Mouse (Mus musculus) heart, embryonic 15.5 days (tissue): ENCODE results near the gene Fam217b. TPM values are rescaled to one million over a fixed set of nuclear protein-coding genes. Genes with fewer than 3 reads are reported as not detected.

Experiments used
- ATAC-seq: fragments of 200-750 bp; cut with Nextera tagmentation; replicated peaks from 2 replicates; pipeline ENCODE4 v1.8.0; 2017; ENCODE audit warnings: low read depth, moderate TSS enrichment; ENCODE audit not compliant: insufficient number of reproducible peaks, insufficient read depth, low FRiP score
- H3K27ac ChIP-seq: fragments of 300-500 bp; sonication (generic); 2 replicates; pipeline ENCODE4 v1.5.1; 2015; ENCODE audit warnings: mild to moderate bottlenecking, inconsistent platforms
- H3K27me3 ChIP-seq: fragments of 300-500 bp; sonication (generic); 2 replicates; pipeline ENCODE4 v1.6.1; 2015; ENCODE audit warnings: inconsistent platforms
- H3K36me3 ChIP-seq: fragments of 300-500 bp; sonication (generic); 2 replicates; pipeline ENCODE4 v1.6.1; 2015; ENCODE audit warnings: mild to moderate bottlenecking, inconsistent platforms
- H3K4me1 ChIP-seq: fragments of 300-500 bp; sonication (generic); replicated peaks from 2 replicates; pipeline ENCODE4 v1.6.1; 2015; ENCODE audit warnings: inconsistent platforms
- H3K4me2 ChIP-seq: fragments of 300-500 bp; sonication (generic); 2 replicates; pipeline ENCODE4 v1.6.1; 2015; ENCODE audit warnings: inconsistent platforms, mild to moderate bottlenecking, moderate library complexity
- H3K4me3 ChIP-seq: fragments of 300-500 bp; sonication (generic); 2 replicates; pipeline ENCODE4 v1.5.1; 2015; ENCODE audit warnings: mild to moderate bottlenecking, inconsistent platforms
- H3K9ac ChIP-seq: fragments of 300-500 bp; sonication (generic); 2 replicates; pipeline ENCODE4 v1.6.1; 2015; ENCODE audit warnings: mild to moderate bottlenecking, inconsistent platforms
- H3K9me3 ChIP-seq: fragments of 300-500 bp; sonication (generic); replicated peaks from 2 replicates; pipeline ENCODE4 v1.6.1; 2016; ENCODE audit warnings: inconsistent platforms
- WGBS: fragments of 180-500 bp; shearing (Covaris S2); methylation state at CpG from one replicate; pipeline ENCODE4 v1.1.7; 2015; ENCODE audit warnings: mixed read lengths; 5-methylcytosine and 5-hydroxymethylcytosine counted together
- polyA plus RNA-seq: library from polyadenylated mRNA; unstranded; fragments of >200 nt; fragmentation: Nextera tagmentation; extraction: Ambion mirVana; gene quantifications from 2 replicates; pipeline ENCODE4 v1.2.1, GENCODE M21; 2015

Gene Fam217b
- 7.9 TPM in 2 replicates for polyA plus RNA-seq

- Histone ChIP-seq H3K4me1 (peaks cover 55% of the 10 kb centered on the region), H3K27ac (peak within 1 kb of the TSS; percentile 94), H3K4me2 (peak within 1 kb of the TSS; percentile 99), H3K9me3 (no peaks in the 10 kb centered on the region), H3K27me3 (peaks cover 5% of the 10 kb centered on the region; the same call in 1 of the 2 replicates), H3K9ac (peak within 1 kb of the TSS; percentile 70), H3K4me3 (peak within 1 kb of the TSS; percentile 74), H3K36me3 (peaks cover 14% of the 10 kb centered on the region)
- under 1% methylated on average over 65 of the region's 74 CpGs for WGBS
- ATAC-seq, result peak; percentile 71
These were observed at the start of gene Fam217b, which contains the start of gene Ppp1r3d for GRCm38 (mm10) chr2:178414261-178415149. Fam217b (plus strand) TSS chr2:178414524. Ppp1r3d (minus strand) TSS chr2:178414472.

- H3K4me3 ChIP-seq, result no peak within 1 kb of the TSS
These were observed 7.1 kb upstream of the Fam217b start, which contains the start of gene Sycp2 for GRCm38 (mm10) chr2:178407053-178407815. Sycp2 (minus strand) TSS chr2:178407685.

DNA sequence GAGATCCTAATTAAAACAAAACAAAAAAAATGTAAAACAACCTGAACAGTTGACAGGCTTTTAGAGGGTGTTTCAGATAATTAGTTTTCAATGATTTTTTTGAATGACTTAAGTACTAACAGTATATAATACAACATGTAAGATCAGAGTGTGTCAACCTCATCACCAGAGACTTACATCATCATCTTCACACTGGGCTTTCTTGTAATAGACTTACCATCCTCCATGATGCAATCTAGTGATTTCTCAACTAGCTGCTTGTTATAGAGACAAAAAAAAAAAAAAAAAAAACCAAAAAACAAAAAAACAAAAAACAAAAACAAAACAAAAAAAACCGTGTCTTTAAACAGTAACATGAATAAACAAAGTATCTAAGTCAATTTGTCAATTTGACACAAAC lies 5.3 kb upstream of the Fam217b start:
- Histone ChIP-seq H3K9ac (no peak overlapping the region), H3K4me3 (no peak overlapping the region), H3K36me3 (no peaks in the 10 kb centered on the region), H3K9me3 (no peaks in the 10 kb centered on the region), H3K27ac (no peak overlapping the region), H3K4me1 (peaks cover 28% of the 10 kb centered on the region), H3K27me3 (peaks cover 13% of the 10 kb centered on the region; the same call in 1 of the 2 replicates), H3K4me2 (no peak overlapping the region)
- 51% methylated on average over 1 of the region's 1 CpGs for WGBS
- ATAC-seq, result no peak

More at GRCm38 (mm10) chr2:178407053-178407815, 7.1 kb upstream of the Fam217b start, which contains the start of gene Sycp2:
- H3K9me3 ChIP-seq, result no peaks in the 10 kb centered on the region
- no peak within 1 kb of the TSS for H3K4me2 ChIP-seq
- no peak within 1 kb of the TSS for H3K9ac ChIP-seq
- peak; percentile 37; the same call in 1 of the 2 replicates for ATAC-seq
- WGBS, result 78% methylated on average over 52 of the region's 52 CpGs
- H3K27ac ChIP-seq, result no peak within 1 kb of the TSS
- H3K27me3 ChIP-seq, result 0 out of 2 replicates have a peak, but pooled peaks cover 8% of the 10 kb centered on the region
- peaks cover 14% of the 10 kb centered on the region for H3K4me1 ChIP-seq
- H3K36me3 ChIP-seq, result no peaks in the 10 kb centered on the region

DNA sequence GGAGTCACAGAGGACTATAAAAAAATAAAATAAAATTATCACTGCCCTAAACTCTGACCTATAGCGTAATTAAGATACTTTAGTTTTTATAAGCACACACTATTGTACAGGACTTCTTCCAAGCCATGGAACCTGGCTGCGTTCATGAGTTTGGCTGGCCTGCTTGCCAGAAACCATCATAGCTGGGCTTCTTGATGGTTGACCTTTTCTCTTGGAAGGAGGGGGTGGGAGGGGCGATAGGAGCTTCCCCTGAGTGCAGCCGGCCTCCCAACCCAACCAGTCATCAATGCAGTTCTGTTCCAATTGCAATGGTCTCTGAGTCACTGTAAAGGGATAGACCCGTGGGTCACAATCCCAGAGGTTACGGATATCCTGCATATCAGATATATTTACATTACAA lies 4.0 kb upstream of the Fam217b start:
- Histone ChIP-seq H3K4me3 (no peak overlapping the region), H3K27me3 (peaks cover 13% of the 10 kb centered on the region; the same call in 1 of the 2 replicates), H3K9ac (no peak overlapping the region), H3K4me1 (peaks cover 36% of the 10 kb centered on the region), H3K9me3 (no peaks in the 10 kb centered on the region), H3K4me2 (no peak overlapping the region), H3K27ac (no peak overlapping the region), H3K36me3 (no peaks in the 10 kb centered on the region)
- no peak for ATAC-seq
- 74% methylated on average over 6 of the region's 6 CpGs for WGBS

GRCm38 (mm10) chr2:178412598-178412997 lies 1.7 kb upstream of the Fam217b start:
- Histone ChIP-seq H3K9ac (peak overlapping the region; percentile 70), H3K27ac (peak overlapping the region; percentile 94)
- ATAC-seq, result peak; percentile 44; the same call in 1 of the 2 replicates

DNA sequence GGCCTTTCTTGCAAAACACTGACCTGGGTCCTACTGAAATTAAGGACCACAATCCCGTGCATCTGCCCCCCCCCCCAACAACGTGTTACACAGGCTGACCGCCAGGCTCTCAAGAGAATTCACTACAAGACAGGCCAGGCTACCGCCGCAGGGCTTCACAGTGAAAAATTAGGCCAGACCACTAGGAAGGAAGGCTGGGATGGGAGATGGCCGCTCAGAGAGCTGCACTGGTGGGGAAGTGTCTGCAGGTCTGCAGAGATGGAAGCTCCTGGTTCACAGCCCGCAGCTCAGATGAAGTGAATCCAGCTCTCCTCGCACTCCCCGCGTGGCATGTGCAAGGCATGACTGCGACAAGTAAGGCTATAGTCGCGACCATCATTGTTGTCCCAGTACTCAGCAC lies 1.2 kb upstream of the Fam217b start:
- no peak for ATAC-seq
- WGBS, result 43% methylated on average over 13 of the region's 13 CpGs
- Histone ChIP-seq H3K4me1 (peaks cover 55% of the 10 kb centered on the region), H3K4me3 (peak overlapping the region; percentile 74), H3K27me3 (peaks cover 8% of the 10 kb centered on the region; the same call in 1 of the 2 replicates), H3K36me3 (peaks cover 4% of the 10 kb centered on the region), H3K9ac (peak overlapping the region; percentile 70), H3K4me2 (peak overlapping the region; percentile 99), H3K9me3 (no peaks in the 10 kb centered on the region), H3K27ac (peak overlapping the region; percentile 94)

More at GRCm38 (mm10) chr2:178412598-178412997, 1.7 kb upstream of the Fam217b start:
- Histone ChIP-seq H3K36me3 (no peaks in the 10 kb centered on the region; the same call in 1 of the 2 replicates), H3K27me3 (peaks cover 8% of the 10 kb centered on the region; the same call in 1 of the 2 replicates), H3K4me2 (peak overlapping the region; percentile 99), H3K4me1 (peaks cover 55% of the 10 kb centered on the region), H3K4me3 (peak overlapping the region; percentile 74), H3K9me3 (no peaks in the 10 kb centered on the region)
- 18% methylated on average over 6 of the region's 6 CpGs for WGBS

- Histone ChIP-seq H3K4me1 (peaks cover 55% of the 10 kb centered on the region), H3K4me3 (peak overlapping the region; percentile 74), H3K36me3 (peaks cover 10% of the 10 kb centered on the region), H3K9ac (peak overlapping the region; percentile 70), H3K27me3 (peaks cover 5% of the 10 kb centered on the region; the same call in 1 of the 2 replicates), H3K9me3 (no peaks in the 10 kb centered on the region), H3K27ac (peak overlapping the region; percentile 94), H3K4me2 (peak overlapping the region; percentile 99)
- WGBS, result 12% methylated on average over 75 of the region's 75 CpGs
- no peak for ATAC-seq
These were observed 653 bp upstream of the Fam217b start for GRCm38 (mm10) chr2:178413481-178414260.

DNA sequence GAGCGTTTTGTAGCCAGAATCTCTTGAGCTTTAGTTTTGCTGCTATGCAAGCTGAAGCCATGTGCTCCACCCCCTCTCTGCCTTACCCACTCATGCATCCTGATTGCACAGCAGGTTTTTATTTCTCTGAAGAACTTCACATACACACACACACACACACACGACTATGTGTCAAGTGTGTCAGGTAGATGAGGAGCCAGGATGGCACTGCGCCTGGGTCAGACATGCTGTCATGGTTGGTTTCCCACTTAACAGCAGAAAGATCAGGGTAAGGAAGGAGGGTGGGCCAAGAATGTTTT lies 775 bp downstream of the Fam217b start:
- Histone ChIP-seq H3K4me2 (peak overlapping the region; percentile 99), H3K4me3 (peak overlapping the region; percentile 74), H3K27me3 (peaks cover 5% of the 10 kb centered on the region; the same call in 1 of the 2 replicates), H3K9me3 (no peaks in the 10 kb centered on the region), H3K9ac (no peak overlapping the region; the same call in 1 of the 2 replicates), H3K36me3 (peaks cover 14% of the 10 kb centered on the region), H3K4me1 (peaks cover 55% of the 10 kb centered on the region), H3K27ac (peak overlapping the region; percentile 94)
- WGBS, result 35% methylated on average over 3 of the region's 3 CpGs
- ATAC-seq, result no peak

DNA sequence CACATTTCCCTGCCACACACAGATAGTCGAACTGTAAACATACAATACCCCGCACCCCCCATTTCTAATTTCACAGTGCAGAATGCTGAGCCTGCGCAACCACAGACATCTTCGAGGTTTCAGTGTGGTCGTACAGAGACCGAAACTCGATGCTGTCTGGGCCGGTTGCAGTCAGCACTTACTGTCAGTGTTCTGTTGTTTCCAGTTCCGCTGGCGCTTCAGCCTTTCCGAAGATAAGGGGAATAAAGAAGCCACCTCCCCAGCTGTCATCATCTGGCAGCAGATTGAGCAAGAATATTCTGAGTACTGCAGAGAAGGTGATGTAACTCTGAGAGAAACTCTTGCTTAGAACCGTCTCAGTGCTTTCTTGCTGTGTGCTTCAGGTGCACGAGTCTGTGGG lies 2.1 kb downstream of the Fam217b start:
- H3K27ac ChIP-seq, result peak overlapping the region; percentile 3; the same call in 1 of the 2 replicates
- H3K9ac ChIP-seq, result no peak overlapping the region

GRCm38 (mm10) chr2:178416970-178417369 lies 2.6 kb downstream of the Fam217b start:
- no peaks in the 10 kb centered on the region for H3K9me3 ChIP-seq
- peaks cover 14% of the 10 kb centered on the region for H3K36me3 ChIP-seq
- 53% methylated on average over 4 of the region's 4 CpGs for WGBS
- peaks cover 55% of the 10 kb centered on the region for H3K4me1 ChIP-seq
- peaks cover 5% of the 10 kb centered on the region; the same call in 1 of the 2 replicates for H3K27me3 ChIP-seq
- no peak overlapping the region for H3K9ac ChIP-seq
- ATAC-seq, result no peak
- no peak overlapping the region for H3K4me3 ChIP-seq
- no peak overlapping the region for H3K27ac ChIP-seq
- H3K4me2 ChIP-seq, result peak overlapping the region; percentile 23; the same call in 1 of the 2 replicates

More for the DNA sequence above, 2.1 kb downstream of the Fam217b start:
- peak overlapping the region; percentile 23 for H3K4me2 ChIP-seq
- no peaks in the 10 kb centered on the region for H3K9me3 ChIP-seq
- H3K4me3 ChIP-seq, result no peak overlapping the region
- H3K4me1 ChIP-seq, result peaks cover 55% of the 10 kb centered on the region
- 30% methylated on average over 13 of the region's 13 CpGs for WGBS
- no peak for ATAC-seq
- peaks cover 5% of the 10 kb centered on the region; the same call in 1 of the 2 replicates for H3K27me3 ChIP-seq
- peaks cover 14% of the 10 kb centered on the region for H3K36me3 ChIP-seq
